Mouse (Mus musculus) CD8-positive naive resting alpha-beta T cell, adult 2 months (primary cell): ENCODE data around the gene Inpp4a.
A peak's percentile ranks its signal among the peaks of the same experiment; 100 is the strongest.

ENCODE experiments used
- DNase-seq, 2 experiments: peaks; one replicate each; pipeline ENCODE4 v3.0.0; 2022; ENCODE audit warnings: low read depth in 2 of 2, low spot score in 2 of 2

The Inpp4a gene

GRCm38 (mm10) chr1:37356305-37356704 lies 56.6 kb downstream of the Inpp4a start:
- DNase-seq: no peak

- no peak for DNase-seq
These were observed 57.5 kb downstream of the Inpp4a start for GRCm38 (mm10) chr1:37357173-37357572.

- no peak for DNase-seq
These were observed 59.0 kb downstream of the Inpp4a start for GRCm38 (mm10) chr1:37358621-37359020.

- DNase-seq: no peak
These were observed 59.9 kb downstream of the Inpp4a start for GRCm38 (mm10) chr1:37359395-37360092.

GRCm38 (mm10) chr1:37360781-37361180 lies 61.1 kb downstream of the Inpp4a start:
- DNase-seq: no peak

GRCm38 (mm10) chr1:37362721-37363120 lies 63.1 kb downstream of the Inpp4a start:
- DNase-seq: no peak

GRCm38 (mm10) chr1:37368125-37368524 lies 68.5 kb downstream of the Inpp4a start:
- DNase-seq: no peak

- DNase-seq: no peak
These were observed 69.2 kb downstream of the Inpp4a start for GRCm38 (mm10) chr1:37368768-37369385.

- no peak for DNase-seq
These were observed 76.5 kb downstream of the Inpp4a start for GRCm38 (mm10) chr1:37376177-37376576.

- no peak for DNase-seq
These were observed 77.1 kb downstream of the Inpp4a start for GRCm38 (mm10) chr1:37376751-37377150.

GRCm38 (mm10) chr1:37378095-37378494 lies 78.4 kb downstream of the Inpp4a start:
- DNase-seq: no peak

- DNase-seq: no peak
These were observed 79.9 kb downstream of the Inpp4a start for GRCm38 (mm10) chr1:37379536-37379935.

GRCm38 (mm10) chr1:37380913-37381312 lies 81.2 kb downstream of the Inpp4a start:
- no peak for DNase-seq

GRCm38 (mm10) chr1:37384304-37384703 lies 84.6 kb downstream of the Inpp4a start:
- no peak for DNase-seq

- DNase-seq: no peak
These were observed 86.8 kb downstream of the Inpp4a start for GRCm38 (mm10) chr1:37386448-37386971.

- DNase-seq: no peak
These were observed 93.5 kb downstream of the Inpp4a start for GRCm38 (mm10) chr1:37393174-37393573.

GRCm38 (mm10) chr1:37396481-37396880 lies 96.8 kb downstream of the Inpp4a start:
- DNase-seq: no peak

- DNase-seq: no peak
These were observed 99.3 kb downstream of the Inpp4a start for GRCm38 (mm10) chr1:37398961-37399360.

- no peak for DNase-seq
These were observed 100.1 kb downstream of the Inpp4a start for GRCm38 (mm10) chr1:37399734-37400133.

- peak; percentile 36 to 53 for DNase-seq
These were observed 102.0 kb downstream of the Inpp4a start for GRCm38 (mm10) chr1:37401687-37402086.

- DNase-seq: no peak
These were observed 105.5 kb downstream of the Inpp4a start for GRCm38 (mm10) chr1:37405137-37405536.

- DNase-seq: no peak
These were observed 107.6 kb downstream of the Inpp4a start for GRCm38 (mm10) chr1:37407228-37407627.

- no peak for DNase-seq
These were observed 108.4 kb downstream of the Inpp4a start for GRCm38 (mm10) chr1:37408059-37408458.
